Mouse (Mus musculus) heart, embryonic 15.5 days (tissue): ENCODE measurements around the gene Ccdc180. TPM values are rescaled to one million over a fixed set of nuclear protein-coding genes. Genes with fewer than 3 reads are reported as not detected.

ENCODE experiments used
- ATAC-seq: fragments of 200-750 bp; cut with Nextera tagmentation; replicated peaks from 2 replicates; pipeline ENCODE4 v1.8.0; 2017; ENCODE audit warnings: low read depth, moderate TSS enrichment; ENCODE audit not compliant: insufficient number of reproducible peaks, insufficient read depth, low FRiP score
- H3K27ac ChIP-seq: fragments of 300-500 bp; sonication (generic); 2 replicates; pipeline ENCODE4 v1.5.1; 2015; ENCODE audit warnings: mild to moderate bottlenecking, inconsistent platforms
- H3K27me3 ChIP-seq: fragments of 300-500 bp; sonication (generic); 2 replicates; pipeline ENCODE4 v1.6.1; 2015; ENCODE audit warnings: inconsistent platforms
- H3K36me3 ChIP-seq: fragments of 300-500 bp; sonication (generic); 2 replicates; pipeline ENCODE4 v1.6.1; 2015; ENCODE audit warnings: mild to moderate bottlenecking, inconsistent platforms
- H3K4me1 ChIP-seq: fragments of 300-500 bp; sonication (generic); replicated peaks from 2 replicates; pipeline ENCODE4 v1.6.1; 2015; ENCODE audit warnings: inconsistent platforms
- H3K4me2 ChIP-seq: fragments of 300-500 bp; sonication (generic); 2 replicates; pipeline ENCODE4 v1.6.1; 2015; ENCODE audit warnings: inconsistent platforms, mild to moderate bottlenecking, moderate library complexity
- H3K4me3 ChIP-seq: fragments of 300-500 bp; sonication (generic); 2 replicates; pipeline ENCODE4 v1.5.1; 2015; ENCODE audit warnings: mild to moderate bottlenecking, inconsistent platforms
- H3K9ac ChIP-seq: fragments of 300-500 bp; sonication (generic); 2 replicates; pipeline ENCODE4 v1.6.1; 2015; ENCODE audit warnings: mild to moderate bottlenecking, inconsistent platforms
- H3K9me3 ChIP-seq: fragments of 300-500 bp; sonication (generic); replicated peaks from 2 replicates; pipeline ENCODE4 v1.6.1; 2016; ENCODE audit warnings: inconsistent platforms
- WGBS: fragments of 180-500 bp; shearing (Covaris S2); methylation state at CpG from one replicate; pipeline ENCODE4 v1.1.7; 2015; ENCODE audit warnings: mixed read lengths; 5-methylcytosine and 5-hydroxymethylcytosine counted together
- polyA plus RNA-seq: library from polyadenylated mRNA; unstranded; fragments of >200 nt; fragmentation: Nextera tagmentation; extraction: Ambion mirVana; gene quantifications from 2 replicates; pipeline ENCODE4 v1.2.1, GENCODE M21; 2015

Ccdc180 gene
- polyA plus RNA-seq, 1 experiment from 2014 or later = 0.11 TPM

DNA sequence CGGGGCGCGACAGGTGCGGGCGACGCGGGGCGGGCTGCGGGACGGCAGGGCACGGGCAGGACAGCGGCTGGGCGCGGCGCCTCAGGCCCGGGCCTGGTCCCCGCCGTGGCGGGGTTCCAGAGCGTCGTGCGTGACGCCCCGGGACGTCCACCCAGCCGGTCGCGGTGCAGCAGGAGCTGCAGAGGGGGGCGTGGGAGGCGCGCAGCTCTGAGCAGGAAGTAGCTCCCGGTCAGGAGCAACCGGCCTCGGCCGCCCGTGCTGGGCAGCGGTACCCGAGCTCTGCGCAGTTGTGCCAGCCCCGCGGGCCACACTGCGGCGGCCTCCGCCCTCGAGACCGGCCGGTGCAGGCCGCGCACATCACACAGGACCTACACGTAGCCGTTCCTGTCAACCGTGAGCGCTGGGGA is 82.3 kb downstream of the Ccdc180 start:
- ATAC-seq = peak; percentile 74
- peak overlapping the region; percentile 74 for H3K27ac ChIP-seq
- WGBS = under 1% methylated on average over 48 of the region's 53 CpGs

DNA sequence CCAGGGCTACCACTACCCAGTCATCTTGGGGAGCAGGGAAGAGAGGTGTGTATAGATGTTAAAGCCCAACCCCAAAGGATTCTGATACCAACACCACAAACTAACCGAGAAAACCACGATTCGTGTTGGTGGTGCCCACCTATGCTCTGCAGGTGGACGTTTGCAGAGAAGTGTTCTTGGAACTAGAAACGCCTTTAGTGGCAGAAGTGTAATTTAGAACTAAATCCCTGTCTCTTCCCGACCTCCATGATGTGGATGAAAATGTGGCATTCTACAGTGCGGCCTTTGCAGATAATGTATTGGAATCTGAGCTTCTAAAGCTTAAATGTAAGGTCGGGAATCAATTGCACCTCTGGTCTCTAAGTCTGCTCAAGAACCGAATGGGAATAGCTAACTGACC is 82.8 kb downstream of the Ccdc180 start:
- Histone ChIP-seq H3K27me3 (no peaks in the 10 kb centered on the region), H3K4me3 (peak overlapping the region; percentile 88), H3K9ac (peak overlapping the region; percentile 81), H3K4me2 (peak overlapping the region; percentile 86), H3K36me3 (no peaks in the 10 kb centered on the region), H3K27ac (peak overlapping the region; percentile 74; the same call in 1 of the 2 replicates), H3K4me1 (peaks cover 12% of the 10 kb centered on the region), H3K9me3 (no peaks in the 10 kb centered on the region)
- ATAC-seq = no peak
- 33% methylated on average over 9 of the region's 9 CpGs for WGBS

More for the DNA sequence above, 82.3 kb downstream of the Ccdc180 start:
- peak overlapping the region; percentile 86 for H3K4me2 ChIP-seq
- H3K4me1 ChIP-seq = peaks cover 16% of the 10 kb centered on the region
- H3K4me3 ChIP-seq = peak overlapping the region; percentile 88
- H3K36me3 ChIP-seq = no peaks in the 10 kb centered on the region
- no peaks in the 10 kb centered on the region for H3K27me3 ChIP-seq
- H3K9me3 ChIP-seq = no peaks in the 10 kb centered on the region
- H3K9ac ChIP-seq = peak overlapping the region; percentile 81

DNA sequence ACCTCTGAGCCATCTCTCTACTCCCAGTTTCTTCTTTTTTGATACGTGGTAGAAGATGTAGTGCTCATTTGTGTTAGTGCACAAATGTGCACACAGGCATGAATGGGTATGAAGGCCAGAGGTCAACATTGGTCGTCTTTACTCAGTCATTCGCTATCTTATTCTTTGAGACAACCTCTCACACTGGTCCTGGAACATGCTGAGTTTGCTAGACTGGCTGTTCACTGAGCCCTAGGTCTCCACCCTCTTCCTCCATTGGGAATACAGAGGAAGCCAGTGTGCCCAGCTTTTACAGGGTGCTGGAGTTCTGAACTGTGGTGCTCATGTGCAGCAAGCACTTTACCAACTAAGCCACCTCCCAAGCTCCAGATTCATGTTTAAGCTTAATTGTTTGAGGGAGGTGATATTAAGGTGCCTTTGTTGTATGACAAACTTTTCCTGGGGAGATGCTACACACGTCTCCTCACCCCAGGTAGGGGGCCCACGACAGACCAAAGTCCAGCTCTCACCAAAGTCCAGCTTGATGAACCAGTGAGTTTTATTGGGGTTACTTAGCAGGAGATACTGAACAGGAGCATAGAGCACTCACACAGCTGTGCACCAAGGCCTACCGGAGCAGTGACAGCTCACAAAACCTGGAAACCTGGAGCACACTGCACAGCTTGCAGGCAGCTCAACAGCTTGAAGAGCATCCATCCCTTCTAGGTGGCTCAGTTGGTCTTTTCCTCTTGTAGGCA is 87.0 kb downstream of the Ccdc180 start:
- Histone ChIP-seq H3K36me3 (no peaks in the 10 kb centered on the region), H3K27me3 (no peaks in the 10 kb centered on the region), H3K4me3 (no peak overlapping the region), H3K4me1 (peaks cover 11% of the 10 kb centered on the region), H3K27ac (no peak overlapping the region), H3K4me2 (no peak overlapping the region), H3K9me3 (no peaks in the 10 kb centered on the region), H3K9ac (no peak overlapping the region)
- no peak for ATAC-seq
- WGBS = 81% methylated on average over 6 of the region's 6 CpGs

DNA sequence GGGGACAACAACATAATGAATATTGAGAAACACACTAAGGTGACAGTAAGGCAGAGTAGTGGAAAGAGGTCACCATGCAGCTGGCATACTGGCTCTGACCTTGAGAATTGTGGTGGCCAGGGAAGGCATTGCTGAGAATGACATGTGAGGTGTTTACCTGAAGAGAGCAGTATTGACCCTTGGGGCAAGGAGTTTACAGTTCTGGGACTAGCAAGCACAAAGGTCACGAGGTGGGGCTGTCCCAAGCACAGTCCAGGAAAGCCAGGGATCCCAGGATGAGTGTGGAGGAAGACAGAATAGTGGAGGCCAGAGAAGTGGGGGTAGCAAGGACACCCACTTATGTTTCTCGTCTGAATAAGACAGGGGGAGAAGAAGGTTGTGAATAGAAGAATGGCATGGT is 89.8 kb downstream of the Ccdc180 start:
- WGBS = 54% methylated on average over 2 of the region's 2 CpGs
- H3K4me2 ChIP-seq = no peak overlapping the region

DNA sequence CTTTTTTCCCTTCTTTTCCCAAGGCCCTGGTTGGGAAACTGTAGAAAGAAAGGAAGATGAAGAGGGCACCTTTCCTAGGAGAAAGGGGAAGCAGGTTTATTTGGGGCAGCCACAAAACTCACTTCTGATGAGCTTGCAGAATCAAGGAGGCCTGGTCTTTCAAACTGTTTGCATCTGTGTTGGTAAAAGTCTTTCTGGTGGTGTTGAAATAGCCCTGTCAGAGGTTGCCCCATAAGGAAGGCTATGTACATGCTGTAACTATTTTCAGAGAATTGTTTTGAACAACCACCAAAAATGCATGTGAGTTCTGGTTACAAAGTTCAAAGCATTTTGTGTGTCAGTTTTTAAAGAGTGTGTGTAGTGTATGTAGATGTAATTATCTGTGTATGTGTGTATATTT is 91.0 kb downstream of the Ccdc180 start:
- H3K27ac ChIP-seq = no peak overlapping the region
- H3K4me1 ChIP-seq = no peaks in the 10 kb centered on the region
- H3K27me3 ChIP-seq = no peaks in the 10 kb centered on the region
- H3K4me2 ChIP-seq = no peak overlapping the region
- no peaks in the 10 kb centered on the region for H3K9me3 ChIP-seq
- H3K9ac ChIP-seq = no peak overlapping the region
- no peaks in the 10 kb centered on the region for H3K36me3 ChIP-seq
- no peak overlapping the region for H3K4me3 ChIP-seq
- no peak for ATAC-seq

More for the DNA sequence above, 89.8 kb downstream of the Ccdc180 start:
- H3K4me1 ChIP-seq = no peaks in the 10 kb centered on the region
- H3K4me3 ChIP-seq = no peak overlapping the region
- no peaks in the 10 kb centered on the region for H3K9me3 ChIP-seq
- no peak overlapping the region for H3K9ac ChIP-seq
- no peak for ATAC-seq
- H3K27me3 ChIP-seq = no peaks in the 10 kb centered on the region
- H3K27ac ChIP-seq = no peak overlapping the region
- no peaks in the 10 kb centered on the region for H3K36me3 ChIP-seq

DNA sequence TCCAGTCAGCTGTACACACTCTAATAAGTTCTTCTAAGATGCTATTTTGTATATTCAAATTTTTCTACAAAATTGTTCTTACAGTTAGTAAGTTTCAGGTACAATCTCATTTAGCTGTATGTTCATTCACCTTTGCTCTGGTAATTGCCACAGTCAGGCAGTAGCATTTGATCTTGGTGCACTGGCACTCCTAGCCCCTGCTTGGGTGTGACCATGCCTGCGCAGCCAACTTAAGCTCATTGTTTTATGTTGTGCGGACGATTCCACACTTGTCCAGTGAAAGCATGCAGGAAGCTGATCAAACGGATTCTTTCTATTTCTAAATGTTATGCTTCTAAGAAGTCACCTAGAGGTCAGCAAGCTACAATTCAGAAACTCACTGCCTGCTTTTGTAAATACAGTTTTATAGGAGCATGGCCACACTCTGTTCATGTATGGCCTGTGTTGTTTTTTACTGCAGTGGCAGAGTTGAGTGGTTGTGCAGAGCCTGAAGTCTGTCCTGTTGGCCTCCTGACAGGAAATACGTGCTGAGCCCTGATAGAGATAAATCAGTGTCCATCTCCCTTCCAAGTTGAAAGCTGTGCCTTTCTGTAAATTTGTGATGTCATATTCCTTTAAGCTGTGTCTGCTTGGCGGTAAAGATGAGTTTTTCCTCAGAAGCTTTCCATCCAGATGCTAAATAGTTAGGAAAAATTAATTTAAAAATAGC is 100.5 kb downstream of the Ccdc180 start:
- H3K27ac ChIP-seq = peak overlapping the region; percentile 2; the same call in 1 of the 2 replicates
- peaks cover 11% of the 10 kb centered on the region; the same call in 1 of the 2 replicates for H3K36me3 ChIP-seq
- WGBS = 42% methylated on average over 6 of the region's 6 CpGs
- no peak overlapping the region for H3K4me3 ChIP-seq
- no peaks in the 10 kb centered on the region for H3K27me3 ChIP-seq
- no peak overlapping the region for H3K4me2 ChIP-seq
- H3K9me3 ChIP-seq = no peaks in the 10 kb centered on the region
- no peak for ATAC-seq
- no peak overlapping the region for H3K9ac ChIP-seq
- H3K4me1 ChIP-seq = peaks cover 6% of the 10 kb centered on the region

DNA sequence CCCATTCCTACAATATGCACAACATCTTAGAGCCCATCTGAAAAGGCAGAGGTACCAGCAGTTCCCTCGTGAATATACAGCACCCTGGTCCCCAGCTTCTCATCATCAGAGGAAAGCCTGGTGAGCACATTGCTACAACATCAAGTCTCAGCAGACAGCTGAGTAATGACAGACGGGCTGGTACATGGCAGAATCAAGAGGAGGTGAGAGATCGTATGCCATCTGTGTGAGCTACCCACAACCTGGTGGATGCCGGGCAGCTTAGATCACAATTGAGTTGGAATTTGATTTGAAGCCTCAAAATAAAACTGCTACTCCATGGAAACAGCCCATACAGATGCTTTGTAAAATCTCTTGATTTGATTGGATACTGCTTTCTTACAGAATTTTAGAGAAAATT is 108.4 kb downstream of the Ccdc180 start:
- no peak for ATAC-seq
- H3K27ac ChIP-seq = no peak overlapping the region
- 78% methylated on average over 4 of the region's 4 CpGs for WGBS

More for the DNA sequence above, 108.4 kb downstream of the Ccdc180 start:
- H3K9ac ChIP-seq = no peak overlapping the region
- no peaks in the 10 kb centered on the region for H3K4me1 ChIP-seq
- no peaks in the 10 kb centered on the region for H3K27me3 ChIP-seq
- no peaks in the 10 kb centered on the region for H3K9me3 ChIP-seq
- no peak overlapping the region for H3K4me2 ChIP-seq
- H3K4me3 ChIP-seq = no peak overlapping the region
- H3K36me3 ChIP-seq = 0 out of 2 replicates have a peak, but pooled peaks cover 5% of the 10 kb centered on the region

Other genes starting within 250 kb of the Ccdc180 start
- gene Aldh1b1, start 91.3 kb upstream of the Ccdc180 start, polyA plus RNA-seq = 149 and 153 TPM in 2 replicates
- 2.0 and 2.6 TPM in 2 replicates for gene Igfbpl1, start 63.4 kb upstream of the Ccdc180 start, polyA plus RNA-seq
- gene Stra6l, start 41.6 kb upstream of the Ccdc180 start, polyA plus RNA-seq = 0.09 and 0.34 TPM in 2 replicates
- gene Tdrd7, start 75.0 kb downstream of the Ccdc180 start, polyA plus RNA-seq = 17.0 and 17.2 TPM in 2 replicates
- gene Tmod1, start 148.6 kb downstream of the Ccdc180 start, polyA plus RNA-seq = 170 and 195 TPM in 2 replicates
- 37.4 and 45.4 TPM in 2 replicates for gene Ncbp1, start 248.3 kb downstream of the Ccdc180 start, polyA plus RNA-seq
- gene Tstd2, start 248.4 kb downstream of the Ccdc180 start, polyA plus RNA-seq = 24.2 and 29.4 TPM in 2 replicates